Mouse (Mus musculus): ENCODE measurements around the gene Anxa9.

Anxa9 gene

DNA sequence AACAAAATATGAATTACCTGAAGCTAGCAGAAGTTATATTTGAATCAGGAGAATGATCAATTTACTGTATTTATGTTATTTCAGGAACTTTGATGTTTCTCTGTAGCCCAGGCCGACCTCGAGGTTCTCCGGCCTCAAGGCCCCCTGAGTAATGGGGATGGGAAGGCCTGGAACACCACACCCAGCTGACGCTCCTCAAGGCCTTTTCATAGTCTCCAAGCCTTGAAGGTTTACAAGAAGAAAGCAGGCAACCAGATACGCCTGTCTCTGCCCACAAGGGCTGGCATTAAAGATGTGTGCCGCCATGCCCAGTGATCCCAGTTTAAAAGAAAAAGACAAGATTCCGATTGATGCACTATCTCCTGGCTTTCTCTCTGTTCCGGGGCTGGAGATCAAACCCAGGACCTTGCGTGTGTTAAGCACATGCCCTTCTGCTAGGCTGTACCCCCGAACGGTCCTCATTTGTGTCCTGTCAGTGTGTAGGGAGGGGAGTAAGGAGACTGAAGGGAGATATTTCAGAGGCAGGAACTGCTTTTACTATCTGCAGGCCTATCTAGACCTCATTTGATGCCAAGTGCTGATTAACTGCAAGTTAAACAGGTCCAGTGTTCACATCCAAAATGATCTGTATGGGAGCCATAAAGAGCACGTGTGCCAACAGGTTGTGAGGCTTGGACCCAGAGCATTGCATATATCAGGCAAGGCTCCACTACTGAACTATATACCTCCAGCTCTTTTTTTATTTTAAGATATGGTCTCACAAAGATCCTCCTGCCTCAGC, 22.3 kb downstream of the Anxa9 start:
- in situ Hi-C loops (cut with MboI, MseI): no loop called here

DNA sequence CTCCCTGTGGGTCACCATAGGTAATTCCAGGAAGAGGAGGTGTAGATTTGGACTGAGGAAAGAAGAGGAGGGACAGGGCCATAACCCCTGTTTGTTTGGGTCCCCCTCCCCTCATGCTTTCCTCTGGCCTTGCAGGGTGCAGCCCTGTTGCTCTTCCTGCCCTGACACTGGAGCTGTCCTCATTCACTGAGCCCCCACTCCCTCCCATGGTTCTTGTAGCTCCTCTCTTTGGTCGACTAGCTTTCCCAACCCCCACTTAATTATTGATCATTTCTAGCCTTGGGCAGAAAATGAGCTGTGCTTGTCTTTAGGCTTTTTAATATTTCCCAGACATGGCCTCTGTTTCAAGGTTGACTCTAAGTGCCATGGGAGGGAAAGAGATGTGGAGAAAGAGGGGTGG, 22.9 kb downstream of the Anxa9 start:
- in situ Hi-C loops (cut with MboI, MseI): no loop called here

DNA sequence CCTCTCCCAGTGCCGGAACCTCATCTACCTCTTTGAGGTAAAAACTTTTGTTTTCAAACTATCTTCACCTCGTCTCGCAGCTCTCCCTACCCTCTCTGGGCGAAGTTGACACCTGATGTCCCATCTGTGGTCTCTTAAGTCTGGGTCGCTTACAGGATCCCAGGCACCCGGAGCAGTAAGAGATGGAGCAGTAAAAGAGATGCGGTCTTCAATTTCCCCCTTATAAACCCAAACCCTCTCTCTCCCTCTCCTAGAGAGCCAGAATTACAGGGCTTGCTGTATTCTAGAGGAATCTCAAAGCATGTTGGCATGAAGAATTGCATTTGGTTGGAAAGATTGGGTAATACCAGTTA, 23.4 kb downstream of the Anxa9 start:
- in situ Hi-C loops (cut with MboI, MseI): no loop called here

DNA sequence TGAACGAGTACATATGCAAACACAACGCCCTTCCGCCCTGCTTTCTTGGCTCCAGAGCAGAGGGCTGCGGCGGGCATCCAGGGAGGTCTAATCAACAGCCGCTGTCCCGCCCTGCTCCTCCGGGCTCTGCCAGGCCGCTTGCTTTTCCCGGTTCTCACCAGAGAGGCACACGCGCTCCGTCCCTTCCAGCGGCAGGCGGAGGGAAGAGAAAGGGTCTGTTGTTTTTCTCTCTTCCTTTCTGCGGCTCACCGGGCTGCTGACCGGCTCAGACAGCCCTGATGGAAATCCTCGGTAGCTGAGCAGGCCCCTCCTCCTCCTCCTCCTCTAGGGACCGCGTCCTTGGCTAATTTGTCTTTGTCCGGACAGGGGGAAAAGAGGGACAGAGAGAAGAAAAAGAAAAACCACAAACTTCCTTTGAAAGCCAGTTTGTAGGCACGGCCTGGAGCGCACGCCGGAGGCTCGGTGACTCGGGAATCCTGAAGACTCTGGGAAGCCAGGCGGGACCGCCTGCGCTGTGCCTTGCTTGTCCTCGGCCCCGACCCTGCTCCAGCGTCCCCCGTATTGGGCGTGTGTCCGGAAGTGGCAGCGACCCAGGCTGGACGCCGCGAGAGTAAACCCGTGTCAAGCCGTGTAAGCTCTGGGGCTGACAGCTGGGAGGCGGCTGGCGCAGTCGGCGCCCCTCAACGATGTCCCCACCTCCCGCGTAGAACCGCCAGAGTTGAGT, 23.9 kb downstream of the Anxa9 start:
- in situ Hi-C loops (cut with MboI, MseI): no loop called here

DNA sequence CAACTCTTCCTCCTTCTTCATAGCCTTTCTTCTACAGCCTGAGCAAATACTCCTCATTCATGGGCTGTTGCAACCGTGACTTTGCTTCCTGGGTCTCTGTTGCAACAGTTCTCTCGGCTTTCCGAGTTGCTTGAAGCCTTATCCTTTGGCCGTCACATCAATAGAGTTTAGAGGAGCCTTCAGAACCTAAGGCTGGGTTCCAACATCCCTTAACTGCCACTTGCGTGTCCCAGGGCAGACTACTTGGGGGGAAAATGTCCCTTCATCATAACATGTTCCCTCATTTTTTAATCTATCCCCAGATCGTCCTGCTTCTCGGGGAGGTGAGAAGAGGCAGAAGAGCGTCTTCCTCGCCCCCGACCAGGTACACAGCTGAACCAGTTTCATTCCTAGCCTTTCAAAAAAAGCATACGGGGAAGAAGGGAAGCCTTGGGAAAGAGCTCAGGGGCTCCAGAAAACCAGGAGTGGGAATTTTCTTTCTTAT, 24.6 kb downstream of the Anxa9 start:
- in situ Hi-C loops (cut with MboI, MseI): no loop called here

DNA sequence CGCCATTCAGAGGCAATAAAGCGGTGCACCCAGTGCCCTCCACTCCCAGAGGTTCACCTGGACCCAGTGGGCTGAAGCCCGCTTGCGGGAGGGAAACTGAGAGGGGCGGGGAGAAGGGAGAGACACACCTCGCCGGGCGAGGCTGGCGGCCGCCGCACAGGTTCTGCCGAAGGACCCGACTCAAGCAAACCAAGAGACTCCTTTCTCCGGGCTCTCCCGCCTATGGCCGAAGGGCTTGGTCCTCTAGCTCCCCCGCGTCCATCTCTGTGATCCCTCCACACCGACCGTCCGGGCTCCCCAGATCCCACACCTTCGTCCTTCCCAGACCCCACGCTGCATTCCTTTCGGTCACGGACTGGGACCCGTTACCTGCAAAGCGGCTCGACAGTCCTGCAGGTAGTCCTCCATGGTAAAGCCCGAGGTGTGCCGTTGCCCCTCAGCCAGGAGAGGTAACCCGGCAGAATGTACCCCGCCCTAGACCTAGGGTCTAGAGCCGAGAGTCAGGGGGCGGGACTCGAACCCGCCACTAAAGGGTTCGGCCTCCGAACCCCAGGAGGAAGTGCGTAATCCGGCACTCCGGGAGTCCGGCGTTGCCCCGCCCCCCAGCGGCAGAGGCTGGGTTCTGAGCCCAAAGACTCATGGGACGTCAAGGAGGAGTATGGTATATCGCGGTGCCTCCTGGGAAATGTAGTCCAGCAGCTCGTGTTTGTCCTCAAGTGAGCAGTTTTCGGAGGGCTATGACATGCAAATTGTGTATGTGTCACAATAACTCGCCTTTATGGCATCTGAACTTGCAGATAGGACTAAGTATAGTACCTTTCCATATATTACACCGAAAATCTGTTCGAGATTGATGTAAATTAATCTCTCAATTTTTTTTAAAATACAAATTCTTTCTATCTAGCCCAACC, 25.5 kb downstream of the Anxa9 start, which contains the start of the genes Mindy1 and Prune1:
Gene Mindy1, plus strand, starts transcription at position 130 of the 911 bp plus-strand sequence.
Gene Prune1, minus strand, starts transcription at position 861 of the 911 bp plus-strand sequence.
- in situ Hi-C loops (cut with MboI, MseI): no loop called here

DNA sequence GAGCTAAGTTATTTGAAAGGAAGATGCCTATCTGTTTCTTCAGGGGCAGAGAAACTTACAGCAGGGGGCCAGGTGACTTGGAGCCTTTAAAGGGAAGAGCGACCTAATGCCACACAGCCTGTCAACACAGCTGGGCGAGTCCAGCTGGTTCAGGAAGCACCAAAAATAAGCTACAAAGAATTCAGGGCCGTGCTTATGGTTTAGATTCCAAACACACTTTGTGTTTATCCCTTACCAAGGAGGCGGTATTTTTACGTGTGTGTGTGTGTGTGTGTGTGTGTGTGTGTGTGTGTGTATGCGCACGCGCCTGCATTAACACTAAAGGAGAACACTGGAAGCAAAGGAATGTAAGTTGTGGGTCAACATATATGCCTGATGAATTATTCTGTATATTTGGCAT, 26.2 kb downstream of the Anxa9 start:
- in situ Hi-C loops (cut with MboI, MseI): no loop called here

DNA sequence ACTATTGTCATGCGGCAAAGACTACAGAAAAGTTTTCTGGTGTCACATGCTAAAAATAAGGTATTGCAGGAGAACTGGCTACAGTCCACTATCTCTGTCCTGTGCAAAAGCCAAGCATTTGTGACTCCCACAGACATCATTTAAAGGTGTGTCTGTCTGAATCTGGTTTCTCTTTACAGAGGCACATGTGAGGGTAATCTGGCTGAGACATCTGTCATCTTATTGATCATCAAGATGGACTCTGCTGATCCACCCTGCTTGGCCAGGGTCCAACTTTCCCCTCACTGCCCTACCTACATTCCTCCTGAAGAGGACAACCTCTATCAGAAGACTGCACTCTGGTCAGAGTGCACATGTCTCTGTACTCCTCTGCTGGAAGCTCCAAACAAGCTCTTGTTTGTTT, 29.8 kb downstream of the Anxa9 start:
- in situ Hi-C loops (cut with MboI, MseI): no loop called here

DNA sequence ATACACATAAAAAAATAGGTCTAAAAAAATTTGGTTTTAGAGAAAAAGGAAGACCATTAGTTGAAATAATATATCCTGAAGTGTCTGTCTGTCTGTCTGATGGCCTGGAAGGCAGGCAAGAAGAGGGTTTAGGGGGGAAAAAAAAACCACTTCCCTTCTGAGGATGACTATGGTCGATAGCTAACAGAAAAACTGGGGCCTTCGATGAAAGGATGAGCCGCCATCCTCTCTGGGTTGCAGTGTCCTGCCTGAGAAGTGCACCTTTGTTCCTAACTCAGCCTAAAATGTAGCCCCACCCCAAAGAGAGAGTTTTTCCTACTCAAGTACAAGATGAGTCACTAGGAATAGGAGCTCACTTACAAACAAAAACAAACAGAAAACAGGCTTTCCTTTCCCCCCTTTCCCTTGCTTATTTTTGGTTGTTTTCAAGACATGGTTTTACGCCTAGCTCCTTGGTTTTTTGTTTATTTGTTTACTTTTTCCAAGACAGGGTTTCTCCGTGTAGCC, 30.5 kb downstream of the Anxa9 start:
- in situ Hi-C loops (cut with MboI, MseI): no loop called here

DNA sequence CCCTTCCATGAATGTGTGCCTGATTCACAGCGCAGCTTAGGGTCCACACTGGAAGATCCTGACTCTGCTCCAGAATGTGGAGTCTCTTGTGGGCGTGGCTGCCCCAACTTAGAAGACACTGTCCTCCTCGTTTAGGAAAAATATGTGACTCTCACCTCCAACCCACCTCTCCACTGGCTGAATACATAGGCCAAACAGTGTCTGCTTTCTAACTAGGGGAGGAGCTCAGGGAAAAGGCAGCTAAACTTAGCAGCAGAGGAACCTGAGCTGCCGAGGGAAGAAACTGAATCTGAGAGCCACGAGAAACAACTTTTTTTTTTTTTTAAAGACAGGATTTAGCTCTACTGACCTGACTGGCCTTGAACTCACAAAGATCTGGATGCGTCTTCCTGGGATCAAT, 31.8 kb downstream of the Anxa9 start:
- in situ Hi-C loops (cut with MboI, MseI): no loop called here

DNA sequence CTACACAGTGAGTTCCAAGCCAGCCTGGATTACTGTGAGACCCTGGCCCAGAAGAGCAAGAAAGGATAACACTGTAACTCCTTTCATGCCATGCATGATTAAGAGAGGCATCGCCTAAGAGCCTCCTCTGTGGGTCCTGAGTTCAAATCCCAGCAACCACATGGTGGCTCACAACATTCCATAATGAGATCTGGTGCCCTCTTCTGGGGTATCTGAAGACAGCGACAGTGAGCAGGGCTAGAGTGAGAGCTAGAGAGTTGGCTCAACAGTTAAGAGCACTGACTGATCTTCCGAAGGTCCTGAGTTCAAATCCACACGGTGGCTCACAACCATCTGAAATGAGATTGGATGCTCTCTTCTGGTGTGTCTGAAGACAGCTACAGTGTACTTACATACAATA, 32.5 kb downstream of the Anxa9 start:
- in situ Hi-C loops (cut with MboI, MseI): no loop called here

DNA sequence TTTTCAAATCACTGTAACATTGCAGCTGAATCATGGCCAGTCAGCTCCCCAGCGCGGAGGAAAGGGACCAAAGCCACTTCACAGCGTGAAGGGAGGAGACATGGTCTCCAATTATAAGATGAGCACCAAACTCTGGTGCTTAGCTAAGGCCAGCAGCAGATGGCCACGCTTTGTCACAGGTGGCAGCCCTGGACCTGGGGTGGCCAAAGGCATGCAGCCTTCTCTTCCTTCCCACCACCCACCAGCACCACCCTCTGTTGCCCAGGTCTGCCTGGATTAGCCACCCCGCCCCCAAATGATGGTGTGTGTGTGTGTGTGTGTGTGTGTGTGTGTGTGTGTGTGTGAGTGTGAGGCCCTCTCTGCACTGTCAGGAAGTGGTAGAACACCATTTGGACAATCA, 33.5 kb downstream of the Anxa9 start:
- in situ Hi-C loops (cut with MboI, MseI): no loop called here

DNA sequence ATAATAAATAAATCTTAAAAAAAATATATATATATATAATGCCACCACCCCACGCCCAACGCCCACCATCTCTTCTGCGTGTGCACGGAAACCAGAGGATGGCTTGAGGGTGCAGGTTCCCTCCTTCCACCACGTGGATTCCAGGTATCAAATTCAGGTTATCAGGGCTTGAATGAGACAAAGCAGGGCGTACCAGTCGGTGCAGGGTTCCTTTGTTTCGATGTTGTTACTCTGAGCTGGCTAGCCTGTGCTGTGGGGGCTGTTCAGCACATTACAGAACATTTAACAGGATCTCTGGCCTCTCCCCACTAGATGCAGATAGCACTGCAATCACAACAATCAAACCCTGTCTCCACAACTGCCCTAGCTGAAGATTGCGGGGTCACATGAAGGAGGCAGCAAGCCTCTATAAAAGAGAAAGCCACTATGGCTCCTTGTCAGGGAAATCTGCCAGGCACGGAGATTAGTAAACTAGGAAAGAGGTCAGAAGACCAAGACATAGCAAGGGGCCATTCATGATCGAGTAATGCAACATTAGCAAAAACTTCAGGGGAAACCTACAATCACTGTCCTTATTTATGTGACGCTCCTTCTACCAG, 36.1 kb downstream of the Anxa9 start:
- in situ Hi-C loops (cut with MboI, MseI): no loop called here

DNA sequence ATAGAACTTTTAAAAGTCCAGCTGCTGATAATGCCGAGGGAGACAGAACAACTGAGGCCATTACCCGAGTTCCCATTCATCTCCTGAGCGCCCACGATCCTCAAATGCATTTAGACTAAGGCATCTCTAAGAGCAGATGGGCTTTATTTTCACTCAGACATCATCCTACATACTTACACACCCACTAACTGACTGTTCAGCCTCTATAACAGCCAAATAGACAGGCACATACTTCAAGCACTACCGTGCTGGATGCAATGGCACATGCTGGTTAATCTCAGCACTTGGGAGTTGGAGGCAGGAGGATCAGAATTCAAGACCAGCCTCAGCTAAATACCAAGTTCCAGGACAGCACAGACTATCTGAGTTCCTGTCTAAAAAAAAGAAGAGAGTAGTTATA, 37.2 kb downstream of the Anxa9 start:
- in situ Hi-C loops (cut with MboI, MseI): no loop called here

DNA sequence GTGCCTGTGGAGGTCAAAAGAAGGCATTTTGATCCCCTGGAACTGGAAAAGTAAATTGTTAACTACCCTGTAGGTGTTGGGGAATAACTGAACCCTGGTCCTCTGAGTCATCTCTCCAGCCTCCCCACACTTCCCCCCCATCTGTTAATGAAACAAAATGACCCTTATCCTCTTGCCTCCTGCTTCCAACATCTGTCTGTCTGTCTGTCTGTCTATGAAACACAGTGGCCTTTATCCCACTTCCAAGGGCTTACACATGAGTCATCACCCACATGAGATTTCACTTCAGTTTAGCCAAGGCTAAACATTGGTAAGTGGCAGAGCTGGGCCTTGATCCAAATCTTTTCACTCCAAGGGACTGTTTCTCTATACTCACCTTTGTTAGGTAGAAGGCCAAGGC, 39.1 kb downstream of the Anxa9 start:
- in situ Hi-C loops (cut with MboI, MseI): no loop called here

DNA sequence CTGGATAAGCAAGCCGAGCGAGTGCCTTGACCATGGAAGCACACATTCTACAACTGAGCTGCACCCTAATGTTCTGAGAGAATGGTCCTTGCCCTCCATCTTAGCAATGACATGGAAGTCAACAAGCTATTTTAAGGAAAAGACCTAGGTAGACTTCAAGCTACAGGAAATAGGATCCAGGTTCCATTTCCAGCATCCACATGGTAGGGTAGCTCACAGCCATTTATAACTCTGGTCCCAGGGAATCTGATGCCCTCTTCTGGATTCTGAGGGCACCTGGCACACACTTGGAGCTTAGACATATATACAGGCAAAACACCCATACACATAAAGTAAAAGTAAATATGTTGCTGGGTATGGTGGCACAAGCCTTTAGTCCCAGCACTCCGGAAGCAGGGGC, 40.9 kb downstream of the Anxa9 start:
- in situ Hi-C loops (cut with MboI, MseI): no loop called here

DNA sequence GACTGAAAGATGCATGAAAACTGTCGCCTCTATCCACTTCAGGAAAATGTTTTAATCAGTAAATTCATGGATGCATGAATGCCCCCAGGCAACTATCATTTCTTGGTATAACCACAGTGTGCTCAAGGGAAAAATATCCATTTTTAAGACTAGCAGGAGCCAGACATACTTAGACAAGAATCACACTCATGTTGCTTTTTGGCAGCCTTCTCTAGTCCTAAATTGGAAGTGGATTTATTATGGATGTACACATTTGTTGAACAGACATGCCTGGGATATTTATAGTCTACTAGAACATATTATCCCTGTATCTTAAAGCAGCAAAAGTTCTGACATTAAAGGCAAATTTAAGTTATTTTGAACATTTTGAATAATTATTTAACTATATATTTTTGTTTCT, 42.3 kb downstream of the Anxa9 start:
- in situ Hi-C loops (cut with MboI, MseI): no loop called here

DNA sequence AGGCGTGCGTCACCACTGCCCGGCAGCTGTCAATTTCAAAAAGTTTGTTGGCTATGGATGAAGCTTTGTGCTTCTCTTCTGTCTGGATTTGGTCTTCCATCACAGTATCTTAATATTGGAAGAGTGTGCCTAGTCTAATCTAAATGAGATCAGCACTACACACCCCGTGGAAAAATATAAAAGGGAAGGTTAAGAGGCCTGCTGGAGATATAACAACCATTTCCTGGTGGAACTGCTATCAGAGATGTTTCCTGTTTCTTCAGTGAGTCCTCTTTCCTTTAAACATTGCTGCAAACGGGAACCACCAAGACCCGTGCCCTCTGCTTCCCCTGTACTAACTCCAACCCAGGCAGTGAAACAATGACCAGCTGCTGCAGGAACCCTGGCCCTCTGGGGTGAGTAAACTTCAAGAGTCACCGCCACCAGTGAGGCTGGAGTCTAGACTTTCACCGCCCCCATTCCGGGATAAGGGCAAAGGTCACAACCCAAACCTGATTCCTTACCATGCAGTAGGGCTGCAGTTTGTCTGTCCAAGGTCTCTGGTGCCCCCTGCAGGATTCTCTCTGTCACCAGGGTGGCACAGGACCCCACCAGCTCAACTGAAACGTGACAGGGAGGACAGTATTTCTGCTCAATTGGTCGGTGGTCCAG, 43.8 kb downstream of the Anxa9 start:
- in situ Hi-C loops (cut with MboI, MseI): no loop called here

DNA sequence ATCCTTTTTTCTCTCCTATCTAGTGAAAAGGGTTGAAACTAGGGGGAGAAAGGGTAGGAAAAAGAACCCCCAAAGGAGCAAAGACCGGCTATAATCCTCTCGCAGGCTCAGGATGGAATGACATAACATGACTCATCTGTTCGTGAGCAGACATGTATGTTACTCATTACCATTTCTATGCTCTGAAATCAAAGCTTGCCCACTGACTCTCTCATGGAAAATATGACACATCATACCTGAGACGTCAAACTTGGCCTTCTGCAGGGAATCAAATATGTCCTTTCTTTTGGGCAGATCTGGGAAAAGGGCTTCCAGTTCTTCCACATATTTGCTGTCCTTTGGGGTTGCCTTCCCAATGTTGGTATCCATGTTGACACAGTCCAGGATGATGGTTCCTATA, 45.0 kb downstream of the Anxa9 start:
- in situ Hi-C loops (cut with MboI, MseI): no loop called here

DNA sequence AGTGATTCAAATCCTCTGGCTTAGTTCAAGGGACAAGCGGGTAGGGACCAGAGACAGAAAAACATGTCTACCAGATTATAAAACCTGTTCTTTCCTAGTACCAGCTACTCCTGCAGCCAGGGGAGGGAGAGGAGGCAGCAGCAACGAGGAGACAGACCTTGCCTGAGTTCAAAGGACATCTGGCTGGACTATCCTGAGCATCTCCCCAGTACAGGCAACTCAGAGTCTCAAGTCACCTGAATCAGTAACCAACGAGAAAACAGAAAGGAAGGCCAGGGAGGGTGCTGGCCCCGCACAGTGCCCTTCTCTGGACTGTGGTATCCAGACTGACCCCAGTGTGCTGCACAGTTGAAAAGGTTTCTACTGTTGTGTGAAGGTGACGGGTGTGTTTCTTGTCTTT, 50.0 kb downstream of the Anxa9 start:
- in situ Hi-C loops (cut with MboI, MseI): no loop called here

Data from T-helper 1 cell (primary cell).